Mouse (Mus musculus): Measurements from ENCODE around the gene Rhox4a2. TPM values are rescaled to one million over a fixed set of nuclear protein-coding genes. Genes with fewer than 3 reads are reported as not detected.
"Not testable (repeated sequence)": the region's sequence is repeated elsewhere in the genome, so short reads cannot be mapped to it uniquely, and the experiment has no call there.

Gene Rhox4a2
- polyA plus RNA-seq (2014; fragmentation: Nextera tagmentation; extraction: Ambion mirVana), result not detected in 2 replicates

- not testable (repeated sequence) for H3K4me1 ChIP-seq (ENCODE audit: insufficient read depth); H3K4me3 ChIP-seq (ENCODE audit: low read depth, low read length); H3K27ac ChIP-seq (ENCODE audit: low read depth); H3K4me2 ChIP-seq; H3K9me3 ChIP-seq (ENCODE audit: low read depth, low read length); H3K36me3 ChIP-seq (ENCODE audit: insufficient read depth); DNase-seq; H3K9ac ChIP-seq; ATAC-seq (ENCODE audit: insufficient read depth); H3K27me3 ChIP-seq (ENCODE audit: insufficient read depth, low read length)
- WGBS, result 84% methylated on average over 8 of the region's 16 CpGs
These were observed at the start of gene Rhox4a2 for GRCm38 (mm10) chrX:37390548-37390947. TSS of gene Rhox4a2 (plus strand) at chrX:37390848.

DNA sequence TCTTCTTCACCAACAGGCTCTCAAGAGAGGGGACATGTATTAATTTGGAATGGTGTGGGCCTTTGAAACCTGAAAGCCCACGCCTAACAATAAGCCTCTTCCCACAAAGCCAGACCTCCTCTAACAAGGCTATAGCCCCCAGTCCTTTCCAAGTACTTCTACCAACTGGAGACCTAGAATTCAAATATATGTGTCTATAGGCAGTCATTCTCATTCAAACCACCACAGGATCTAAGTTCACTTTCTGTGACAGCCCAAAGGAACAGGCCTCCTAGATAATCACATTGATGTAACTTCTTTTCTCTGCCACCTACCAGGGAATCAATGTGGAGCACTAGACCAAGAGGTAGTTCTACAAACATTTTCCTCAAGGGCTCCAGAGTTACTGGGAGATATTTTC is 10.9 kb upstream of the Rhox4a2 start, which contains the start of gene Rhox3a2:
Gene Rhox3a2, plus strand, starts transcription at position 301 of the 400 bp plus-strand sequence.
- not testable (repeated sequence) for H3K4me2 ChIP-seq; DNase-seq; H3K9ac ChIP-seq; H3K4me1 ChIP-seq (ENCODE audit: insufficient read depth); ATAC-seq (ENCODE audit: insufficient read depth); H3K36me3 ChIP-seq (ENCODE audit: insufficient read depth); H3K4me3 ChIP-seq (ENCODE audit: low read depth, low read length); H3K27ac ChIP-seq (ENCODE audit: low read depth); H3K27me3 ChIP-seq (ENCODE audit: insufficient read depth, low read length); H3K9me3 ChIP-seq (ENCODE audit: low read depth, low read length)
- no CpG with 5 or more reads among the region's 1 CpGs for WGBS

- not testable (repeated sequence) for H3K4me1 ChIP-seq (ENCODE audit: insufficient read depth)
- WGBS, result no CpG with 5 or more reads among the region's 9 CpGs
These were observed 21.1 kb downstream of the Rhox4a2 start, which contains the start of gene Rhox2b for GRCm38 (mm10) chrX:37411767-37412166. TSS of gene Rhox2b (plus strand) at chrX:37412067.

GRCm38 (mm10) chrX:37432194-37432593 is 41.5 kb downstream of the Rhox4a2 start, which contains the start of gene Rhox4b:
TSS of gene Rhox4b (plus strand) at chrX:37432494.
- not testable (repeated sequence) for H3K4me2 ChIP-seq; H3K36me3 ChIP-seq (ENCODE audit: insufficient read depth); H3K9me3 ChIP-seq (ENCODE audit: low read depth, low read length); H3K9ac ChIP-seq; ATAC-seq (ENCODE audit: insufficient read depth); DNase-seq; H3K27me3 ChIP-seq (ENCODE audit: insufficient read depth, low read length); H3K27ac ChIP-seq (ENCODE audit: low read depth); H3K4me3 ChIP-seq (ENCODE audit: low read depth, low read length); H3K4me1 ChIP-seq (ENCODE audit: insufficient read depth)
- WGBS, result 75% methylated on average over 14 of the region's 15 CpGs

More at GRCm38 (mm10) chrX:37411767-37412166, 21.1 kb downstream of the Rhox4a2 start, which contains the start of gene Rhox2b:
- DNase-seq; H3K4me3 ChIP-seq (ENCODE audit: low read depth, low read length); H3K4me2 ChIP-seq; ATAC-seq (ENCODE audit: insufficient read depth); H3K9me3 ChIP-seq (ENCODE audit: low read depth, low read length); H3K27me3 ChIP-seq (ENCODE audit: insufficient read depth, low read length); H3K27ac ChIP-seq (ENCODE audit: low read depth); H3K36me3 ChIP-seq (ENCODE audit: insufficient read depth); H3K9ac ChIP-seq: not testable (repeated sequence)

Other genes starting within 250 kb of the Rhox4a2 start
- 0.09 TPM in 1 of 2 replicates, not detected in the other for gene Akap14, start 222.0 kb upstream of the Rhox4a2 start, polyA plus RNA-seq (2014; fragmentation: Nextera tagmentation; extraction: Ambion mirVana)
- gene Ndufa1, start 199.7 kb upstream of the Rhox4a2 start, polyA plus RNA-seq (2014; fragmentation: Nextera tagmentation; extraction: Ambion mirVana), result 387 and 422 TPM in 2 replicates
- gene Rnf113a1, start 199.6 kb upstream of the Rhox4a2 start, polyA plus RNA-seq (2014; fragmentation: Nextera tagmentation; extraction: Ambion mirVana), result 9.2 and 11.0 TPM in 2 replicates
- not detected in 2 replicates for gene Gm9, start 179.8 kb upstream of the Rhox4a2 start, polyA plus RNA-seq (2014; fragmentation: Nextera tagmentation; extraction: Ambion mirVana)
- not detected in 2 replicates for gene Rhox1, start 168.6 kb upstream of the Rhox4a2 start, polyA plus RNA-seq (2014; fragmentation: Nextera tagmentation; extraction: Ambion mirVana)
- gene Rhox2a, start 145.9 kb upstream of the Rhox4a2 start, polyA plus RNA-seq (2014; fragmentation: Nextera tagmentation; extraction: Ambion mirVana), result not detected in 2 replicates
- not detected in 2 replicates for gene Rhox3a, start 140.9 kb upstream of the Rhox4a2 start, polyA plus RNA-seq (2014; fragmentation: Nextera tagmentation; extraction: Ambion mirVana)
- not detected in 2 replicates for gene Rhox4a, start 125.5 kb upstream of the Rhox4a2 start, polyA plus RNA-seq (2014; fragmentation: Nextera tagmentation; extraction: Ambion mirVana)
- not detected in 2 replicates for gene Rhox3a2, start 10.8 kb upstream of the Rhox4a2 start, polyA plus RNA-seq (2014; fragmentation: Nextera tagmentation; extraction: Ambion mirVana)
- not detected in 2 replicates for gene Rhox2b, start 21.2 kb downstream of the Rhox4a2 start, polyA plus RNA-seq (2014; fragmentation: Nextera tagmentation; extraction: Ambion mirVana)
- gene Rhox4b, start 41.6 kb downstream of the Rhox4a2 start, polyA plus RNA-seq (2014; fragmentation: Nextera tagmentation; extraction: Ambion mirVana), result not detected in 2 replicates
- gene Rhox2c, start 62.8 kb downstream of the Rhox4a2 start, polyA plus RNA-seq (2014; fragmentation: Nextera tagmentation; extraction: Ambion mirVana), result not detected in 2 replicates
- not detected in 2 replicates for gene Rhox3c, start 67.7 kb downstream of the Rhox4a2 start, polyA plus RNA-seq (2014; fragmentation: Nextera tagmentation; extraction: Ambion mirVana)
- not detected in 2 replicates for gene Rhox4c, start 89.5 kb downstream of the Rhox4a2 start, polyA plus RNA-seq (2014; fragmentation: Nextera tagmentation; extraction: Ambion mirVana)
- gene Rhox2d, start 102.6 kb downstream of the Rhox4a2 start, polyA plus RNA-seq (2014; fragmentation: Nextera tagmentation; extraction: Ambion mirVana), result not detected in 2 replicates
- gene Rhox4d, start 123.5 kb downstream of the Rhox4a2 start, polyA plus RNA-seq (2014; fragmentation: Nextera tagmentation; extraction: Ambion mirVana), result not detected in 2 replicates
- not detected in 2 replicates for gene Rhox2e, start 139.6 kb downstream of the Rhox4a2 start, polyA plus RNA-seq (2014; fragmentation: Nextera tagmentation; extraction: Ambion mirVana)
- gene Rhox3e, start 151.2 kb downstream of the Rhox4a2 start, polyA plus RNA-seq (2014; fragmentation: Nextera tagmentation; extraction: Ambion mirVana), result not detected in 2 replicates
- not detected in 2 replicates for gene Rhox4e, start 166.6 kb downstream of the Rhox4a2 start, polyA plus RNA-seq (2014; fragmentation: Nextera tagmentation; extraction: Ambion mirVana)
- gene Rhox2f, start 180.6 kb downstream of the Rhox4a2 start, polyA plus RNA-seq (2014; fragmentation: Nextera tagmentation; extraction: Ambion mirVana), result not detected in 2 replicates
- not detected in 2 replicates for gene Rhox3f, start 190.1 kb downstream of the Rhox4a2 start, polyA plus RNA-seq (2014; fragmentation: Nextera tagmentation; extraction: Ambion mirVana)
- gene Rhox4f, start 216.9 kb downstream of the Rhox4a2 start, polyA plus RNA-seq (2014; fragmentation: Nextera tagmentation; extraction: Ambion mirVana), result not detected in 2 replicates
- gene Rhox3g, start 237.8 kb downstream of the Rhox4a2 start, polyA plus RNA-seq (2014; fragmentation: Nextera tagmentation; extraction: Ambion mirVana), result not detected in 2 replicates

All from lung, embryonic 14.5 days (tissue).